Mouse (Mus musculus) forebrain, postnatal 0 days (tissue): ENCODE measurements around the gene Apela. TPM values are rescaled to one million over a fixed set of nuclear protein-coding genes. Genes with fewer than 3 reads are reported as not detected.

Source experiments
- ATAC-seq: fragments of 200-750 bp; cut with Nextera tagmentation; 2 replicates; pipeline ENCODE4 v1.8.0; 2017; ENCODE audit warnings: mild to moderate bottlenecking, moderate library complexity
- DNase-seq: peaks from one replicate; pipeline ENCODE4 v3.0.0-alpha.2; 2015
- H3K27ac ChIP-seq: fragments of 300-500 bp; sonication (generic); 2 replicates; pipeline ENCODE4 v1.5.1; 2014; ENCODE audit warnings: low read depth, mild to moderate bottlenecking, antibody characterized with exemption, low read length, moderate library complexity, mixed read lengths
- H3K27me3 ChIP-seq: fragments of 300-500 bp; sonication (generic); 2 replicates; pipeline ENCODE4 v1.6.1; 2014; ENCODE audit warnings: mild to moderate bottlenecking, low read length, mixed read lengths; ENCODE audit not compliant: insufficient read depth
- H3K36me3 ChIP-seq: fragments of 300-500 bp; sonication (generic); 2 replicates; pipeline ENCODE4 v1.6.1; 2014; ENCODE audit warnings: mild to moderate bottlenecking, moderate library complexity; ENCODE audit not compliant: insufficient read depth
- H3K4me1 ChIP-seq: fragments of 300-500 bp; sonication (generic); 2 replicates; pipeline ENCODE4 v1.6.1; 2014; ENCODE audit warnings: antibody characterized with exemption; ENCODE audit not compliant: insufficient read depth
- H3K4me2 ChIP-seq: fragments of 300-500 bp; sonication (generic); 2 replicates; pipeline ENCODE4 v1.6.1; 2014; ENCODE audit warnings: low read depth, mild to moderate bottlenecking, moderate library complexity
- H3K4me3 ChIP-seq: fragments of 300-500 bp; sonication (generic); 2 replicates; pipeline ENCODE4 v1.5.1; 2014; ENCODE audit warnings: low read depth, low read length, mixed read lengths
- H3K9ac ChIP-seq: fragments of 300-500 bp; sonication (generic); 2 replicates; pipeline ENCODE4 v1.6.1; 2014; ENCODE audit warnings: mild to moderate bottlenecking
- H3K9me3 ChIP-seq: fragments of 300-500 bp; sonication (generic); 2 replicates; pipeline ENCODE4 v1.6.1; 2016; ENCODE audit warnings: low read length
- CTCF ChIP-seq: sonication (generic); IDR thresholded peaks from 2 replicates; pipeline ENCODE4 v1.5.1; 2016; ENCODE audit warnings: antibody characterized with exemption, control low read depth, low read depth
- WGBS: fragments of 180-500 bp; shearing (Covaris S2); extraction: QIAGEN DNeasy Blood & Tissue Kit; methylation state at CpG from one replicate; pipeline ENCODE4 v1.1.7; 2014; 5-methylcytosine and 5-hydroxymethylcytosine counted together
- polyA plus RNA-seq: library from polyadenylated mRNA; unstranded; fragments of >200 nt; fragmentation: Nextera tagmentation; extraction: Ambion mirVana; gene quantifications from 2 replicates; pipeline ENCODE4 v1.2.1, GENCODE M21; 2015
- total RNA-seq: library from RNA; depleted of rRNA; stranded (reverse); fragments of >200 nt; gene quantifications from 2 replicates; pipeline ENCODE4 v1.2.3, GENCODE M21; 2014; rRNA removed

Gene Apela
- 0.33 TPM in 1 of 2 replicates, not detected in the other for total RNA-seq
- 0.16 and 0.45 TPM in 2 replicates for polyA plus RNA-seq

DNA sequence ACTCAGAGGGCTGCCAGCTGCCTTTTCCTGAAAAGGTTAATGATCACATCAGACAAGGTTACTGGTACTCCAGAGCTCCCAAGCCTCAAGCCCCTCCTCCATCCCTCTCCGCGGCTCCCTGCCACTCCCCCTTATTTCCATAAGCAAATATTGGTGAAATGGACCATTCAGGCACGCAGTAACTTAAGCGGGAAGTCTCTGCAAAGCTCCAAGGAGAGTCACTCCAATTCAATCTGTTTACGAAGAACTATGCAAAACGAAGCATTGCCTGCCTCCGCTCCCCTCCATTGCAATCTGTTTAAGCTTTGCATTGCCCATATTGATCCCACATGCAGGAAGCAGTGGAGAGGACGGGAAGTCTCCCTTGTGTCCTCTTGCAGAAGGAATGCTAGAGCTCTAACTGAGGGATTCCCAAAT, at the start of gene Apela:
Gene Apela, minus strand, starts transcription at position 220 of the 417 bp plus-strand sequence.
- peak; percentile 30 for DNase-seq
- no peak for TF ChIP-seq CTCF
- Histone ChIP-seq H3K36me3 (no peaks in the 10 kb centered on the region), H3K27ac (no peak within 1 kb of the TSS), H3K9me3 (no peaks in the 10 kb centered on the region), H3K27me3 (no peaks in the 10 kb centered on the region), H3K9ac (no peak within 1 kb of the TSS), H3K4me1 (no peaks in the 10 kb centered on the region), H3K4me3 (peak within 1 kb of the TSS; percentile 34), H3K4me2 (peak within 1 kb of the TSS; percentile 62)
- under 1% methylated on average over 8 of the region's 8 CpGs for WGBS
- peak; percentile 60 for ATAC-seq

DNA sequence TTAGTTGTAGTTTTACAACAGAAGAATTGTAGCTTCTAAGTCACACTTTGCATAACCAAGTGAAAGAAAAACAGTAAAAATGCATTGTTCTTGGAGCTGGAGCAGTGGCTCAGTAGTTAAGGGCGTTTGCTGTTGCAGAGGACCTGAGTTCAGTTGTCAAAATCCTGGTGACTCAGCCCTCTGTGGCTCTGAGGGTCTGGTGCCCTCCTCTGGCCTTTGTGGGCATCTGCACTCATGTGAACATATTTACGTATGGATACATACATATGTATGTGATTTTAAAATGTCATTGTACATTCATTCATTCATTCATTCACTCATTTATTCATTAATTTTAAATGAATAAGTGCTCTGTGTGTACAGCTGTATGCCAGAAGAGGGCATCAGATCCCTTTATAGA, 48.5 kb upstream of the Apela start:
- no peaks in the 10 kb centered on the region for H3K9me3 ChIP-seq
- H3K27ac ChIP-seq: no peak overlapping the region
- H3K9ac ChIP-seq: no peak overlapping the region
- H3K27me3 ChIP-seq: no peaks in the 10 kb centered on the region
- no peaks in the 10 kb centered on the region for H3K36me3 ChIP-seq
- no peaks in the 10 kb centered on the region for H3K4me1 ChIP-seq
- WGBS: 68% methylated on average over 2 of the region's 2 CpGs
- TF ChIP-seq CTCF: peak; percentile 20
- no peak overlapping the region for H3K4me2 ChIP-seq
- H3K4me3 ChIP-seq: no peak overlapping the region
- DNase-seq (no peak), ATAC-seq (no peak)

DNA sequence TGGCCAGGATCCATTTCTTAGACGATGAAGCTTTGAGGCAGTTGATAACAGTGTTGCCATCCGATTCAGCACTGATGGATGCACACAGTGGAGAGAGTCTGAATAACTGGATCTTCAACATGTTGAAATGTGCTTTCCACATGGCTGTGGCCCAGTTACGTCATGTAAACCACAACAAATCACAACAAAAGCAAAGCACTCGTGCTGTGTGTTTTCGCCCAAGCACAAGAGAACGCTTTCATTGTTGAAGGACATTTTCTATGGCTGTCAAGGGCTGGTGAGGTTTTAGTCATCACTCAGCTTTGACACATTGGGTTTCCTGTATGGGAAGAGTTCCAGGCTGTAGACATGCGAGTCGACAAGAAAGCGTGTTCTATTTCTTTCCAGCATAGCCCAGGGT, 43.6 kb upstream of the Apela start:
- ATAC-seq (peak; percentile 32; the same call in 1 of the 2 replicates), DNase-seq (no peak)
- H3K4me3 ChIP-seq: no peak overlapping the region
- TF ChIP-seq CTCF: no peak
- 73% methylated on average over 9 of the region's 9 CpGs for WGBS
- H3K4me1 ChIP-seq: no peaks in the 10 kb centered on the region
- H3K4me2 ChIP-seq: no peak overlapping the region
- H3K9me3 ChIP-seq: no peaks in the 10 kb centered on the region
- H3K27ac ChIP-seq: no peak overlapping the region
- no peak overlapping the region for H3K9ac ChIP-seq
- H3K27me3 ChIP-seq: no peaks in the 10 kb centered on the region
- H3K36me3 ChIP-seq: no peaks in the 10 kb centered on the region

DNA sequence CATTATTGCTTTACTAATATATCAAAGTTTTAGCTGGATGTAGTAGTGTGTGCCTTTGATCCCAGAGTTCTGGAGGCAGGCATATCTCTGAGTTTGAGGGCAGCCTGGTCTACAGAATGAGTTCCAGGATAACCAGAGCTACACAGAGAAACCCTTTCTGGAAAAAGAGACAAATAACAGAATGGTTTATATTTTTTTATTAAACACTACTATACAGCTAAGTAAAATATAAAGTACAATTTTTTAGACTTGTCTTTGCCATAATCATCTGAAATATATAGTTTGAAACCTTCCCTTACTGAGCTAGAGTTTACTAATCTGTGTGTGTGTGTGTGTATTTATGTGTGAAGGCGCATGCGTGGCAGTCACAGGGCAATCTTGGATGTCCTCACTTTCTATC, 37.6 kb upstream of the Apela start, which contains the start of gene Gm10663:
Gene Gm10663, plus strand, starts transcription at position 301 of the 400 bp plus-strand sequence.
- H3K27me3 ChIP-seq: no peaks in the 10 kb centered on the region
- no peak within 1 kb of the TSS for H3K4me2 ChIP-seq
- no peaks in the 10 kb centered on the region for H3K36me3 ChIP-seq
- WGBS: 93% methylated on average over 2 of the region's 2 CpGs
- no peak for TF ChIP-seq CTCF
- no peak within 1 kb of the TSS for H3K4me3 ChIP-seq
- H3K4me1 ChIP-seq: no peaks in the 10 kb centered on the region
- DNase-seq (no peak), ATAC-seq (no peak)
- no peak within 1 kb of the TSS for H3K27ac ChIP-seq
- no peak within 1 kb of the TSS for H3K9ac ChIP-seq
- no peaks in the 10 kb centered on the region for H3K9me3 ChIP-seq

DNA sequence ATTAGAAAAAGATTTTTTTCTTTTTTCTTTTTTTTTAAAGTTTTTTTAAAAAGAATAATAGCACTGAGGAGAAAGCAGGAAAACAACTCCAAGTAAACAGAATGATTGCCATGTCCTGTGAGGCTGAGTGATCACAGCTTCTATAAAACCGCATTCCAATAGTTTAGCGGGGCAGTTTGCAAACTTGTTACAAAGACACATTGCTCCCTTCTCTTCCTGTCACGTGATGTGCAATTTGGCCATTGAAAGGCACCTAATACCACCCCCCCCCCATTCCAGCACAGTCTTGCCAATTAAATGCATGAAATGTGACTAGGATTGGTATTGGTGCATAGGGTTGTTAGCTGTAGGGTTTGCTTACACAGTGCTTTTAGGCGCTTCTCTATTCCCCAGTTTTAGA, 33.9 kb upstream of the Apela start:
- WGBS: 69% methylated on average over 4 of the region's 4 CpGs
- Histone ChIP-seq H3K36me3 (no peaks in the 10 kb centered on the region), H3K4me3 (no peak overlapping the region), H3K4me1 (no peaks in the 10 kb centered on the region), H3K27me3 (no peaks in the 10 kb centered on the region), H3K4me2 (no peak overlapping the region), H3K9ac (no peak overlapping the region), H3K9me3 (no peaks in the 10 kb centered on the region), H3K27ac (no peak overlapping the region)
- DNase-seq: no peak
- TF ChIP-seq CTCF: no peak
- no peak for ATAC-seq

DNA sequence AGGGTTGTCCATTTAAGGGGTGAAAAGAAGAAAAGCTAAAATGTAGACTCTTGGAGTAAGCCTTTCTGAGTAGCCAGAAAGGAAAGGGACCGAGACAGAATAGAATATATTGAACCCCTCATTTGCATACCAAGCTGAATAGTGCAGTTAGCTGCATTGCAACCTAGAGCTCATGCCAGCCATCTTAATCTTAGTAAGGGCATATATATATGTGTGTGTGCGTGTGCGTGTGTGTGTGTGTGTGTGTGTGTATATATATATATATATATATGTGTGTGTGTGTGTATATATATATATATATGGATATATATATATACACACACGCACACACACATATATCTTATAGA, 31.3 kb upstream of the Apela start:
- Histone ChIP-seq H3K4me3 (no peak overlapping the region), H3K27ac (no peak overlapping the region), H3K9ac (no peak overlapping the region), H3K27me3 (no peaks in the 10 kb centered on the region), H3K9me3 (no peaks in the 10 kb centered on the region), H3K4me1 (no peaks in the 10 kb centered on the region), H3K36me3 (no peaks in the 10 kb centered on the region), H3K4me2 (no peak overlapping the region)
- no peak for ATAC-seq
- TF ChIP-seq CTCF: no peak
- 40% methylated on average over 4 of the region's 4 CpGs for WGBS
- DNase-seq: no peak

DNA sequence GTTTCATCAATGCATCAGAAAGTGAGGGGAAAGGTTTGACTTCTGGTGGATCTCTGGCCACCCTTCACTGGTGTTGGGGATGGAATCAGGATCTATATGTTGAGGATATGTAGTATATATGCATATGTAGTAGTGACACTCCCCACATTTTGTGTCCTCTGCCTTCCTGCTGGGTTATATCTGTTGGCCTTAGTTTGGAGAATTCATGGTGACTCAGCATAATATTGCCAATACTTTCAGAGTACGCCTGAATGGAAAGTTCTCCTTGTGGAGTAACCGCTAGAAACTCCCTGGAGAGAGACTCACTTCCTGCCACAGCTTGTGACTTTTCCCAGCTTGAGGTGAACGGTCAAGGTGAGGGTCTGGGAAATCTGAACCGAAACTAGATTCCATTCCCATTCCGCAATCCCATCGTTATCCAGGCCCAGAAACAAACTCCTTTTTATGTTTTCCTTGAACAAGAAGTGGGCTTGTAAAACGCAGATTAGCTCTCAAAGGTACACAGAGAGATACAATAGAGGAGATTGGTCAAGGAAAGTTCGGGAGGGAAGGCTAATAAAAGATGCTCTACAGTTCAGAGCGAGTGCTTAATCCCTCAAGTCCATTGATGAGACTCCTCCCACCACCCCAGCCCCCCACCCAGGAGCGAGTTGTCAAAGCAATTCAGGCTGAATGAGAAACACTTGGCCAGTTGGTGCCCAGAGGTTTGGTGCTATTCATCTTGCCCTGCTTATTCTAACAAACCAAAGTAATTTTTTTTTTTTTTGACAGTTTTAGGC, 30.7 kb upstream of the Apela start:
- TF ChIP-seq CTCF: no peak
- no peaks in the 10 kb centered on the region for H3K27me3 ChIP-seq
- 12% methylated on average over 10 of the region's 10 CpGs for WGBS
- no peaks in the 10 kb centered on the region for H3K36me3 ChIP-seq
- H3K4me3 ChIP-seq: no peak overlapping the region
- no peaks in the 10 kb centered on the region for H3K9me3 ChIP-seq
- no peak; the same call in 1 of the 2 replicates for ATAC-seq
- DNase-seq: no peak
- no peak overlapping the region for H3K27ac ChIP-seq
- H3K4me1 ChIP-seq: no peaks in the 10 kb centered on the region
- H3K9ac ChIP-seq: no peak overlapping the region
- no peak overlapping the region for H3K4me2 ChIP-seq
